Mouse (Mus musculus): Measurements from ENCODE around the gene Cyp2d34.

Gene Cyp2d34

GRCm38 (mm10) chr15:82620531-82621202 is at the start of gene Cyp2d34:
Gene Cyp2d34, minus strand, starts transcription at chr15:82620946.
- no peak for DNase-seq (ENCODE audit: low read depth, low spot score)

DNA sequence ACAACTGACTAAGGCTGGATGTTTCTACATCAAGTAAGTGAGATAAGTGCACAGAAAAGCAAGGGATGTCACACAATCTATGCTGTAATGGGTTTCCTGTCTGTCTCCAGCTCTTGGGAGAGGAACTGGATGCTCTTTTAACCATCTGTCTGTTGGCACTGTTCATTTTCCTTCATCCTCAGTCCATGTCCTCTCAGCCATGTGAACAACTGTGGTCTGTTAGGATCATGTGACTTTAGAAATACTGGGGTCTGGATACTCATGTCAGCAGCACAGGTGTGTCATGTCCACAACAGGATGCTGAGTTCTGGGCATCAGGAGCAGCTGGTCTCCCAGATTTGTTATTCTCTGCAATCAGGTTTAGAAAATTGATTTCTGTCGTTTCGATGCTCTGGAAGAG is 35.6 kb upstream of the Cyp2d34 start:
- no peak for DNase-seq (ENCODE audit: low read depth, low spot score)

DNA sequence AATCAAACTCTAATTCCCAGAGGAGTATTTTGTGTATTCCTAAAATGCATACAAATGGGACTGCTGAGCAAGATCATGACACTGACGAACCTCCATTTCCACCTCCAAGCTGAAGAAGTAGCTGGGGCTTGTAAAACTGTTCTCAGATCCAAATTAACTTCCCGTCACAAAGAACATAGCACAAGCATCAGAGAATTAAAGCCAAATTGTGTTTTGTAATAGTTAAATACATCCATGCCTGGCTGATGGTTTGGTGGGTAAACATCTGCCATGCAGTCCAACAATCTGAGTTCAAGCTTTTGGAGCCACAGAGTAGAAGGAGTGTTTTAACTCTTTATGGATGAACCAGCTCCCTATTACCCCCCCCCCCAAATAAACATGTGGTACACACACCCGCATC is 23.6 kb upstream of the Cyp2d34 start:
- DNase-seq (ENCODE audit: low read depth, low spot score): no peak

GRCm38 (mm10) chr15:82643771-82644170 is 23.0 kb upstream of the Cyp2d34 start:
- no peak for DNase-seq (ENCODE audit: low read depth, low spot score)

DNA sequence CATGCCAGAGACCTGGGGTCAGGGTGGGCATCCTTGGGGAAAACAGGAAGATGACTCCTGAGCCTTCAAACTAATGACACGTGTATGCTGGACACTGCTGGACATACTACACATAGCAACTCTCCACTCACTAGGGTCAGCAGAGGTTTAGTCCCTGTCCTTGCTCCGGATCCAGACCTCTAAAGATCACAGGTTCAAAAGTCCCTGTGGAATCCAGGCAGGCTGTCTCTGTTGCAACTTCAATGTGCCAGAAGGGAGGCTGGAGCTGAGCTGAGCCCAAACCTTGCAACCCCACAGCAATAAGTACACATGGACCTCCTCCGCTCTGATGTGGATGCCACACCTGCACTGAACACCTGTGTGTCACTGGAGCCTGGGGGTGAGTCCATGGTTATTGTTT is 22.0 kb upstream of the Cyp2d34 start:
- DNase-seq (ENCODE audit: low read depth, low spot score): no peak

GRCm38 (mm10) chr15:82641921-82642320 is 21.2 kb upstream of the Cyp2d34 start:
- DNase-seq (ENCODE audit: low read depth, low spot score): no peak

- DNase-seq (ENCODE audit: low read depth, low spot score): no peak
These were observed 20.6 kb upstream of the Cyp2d34 start for GRCm38 (mm10) chr15:82641390-82641789.

DNA sequence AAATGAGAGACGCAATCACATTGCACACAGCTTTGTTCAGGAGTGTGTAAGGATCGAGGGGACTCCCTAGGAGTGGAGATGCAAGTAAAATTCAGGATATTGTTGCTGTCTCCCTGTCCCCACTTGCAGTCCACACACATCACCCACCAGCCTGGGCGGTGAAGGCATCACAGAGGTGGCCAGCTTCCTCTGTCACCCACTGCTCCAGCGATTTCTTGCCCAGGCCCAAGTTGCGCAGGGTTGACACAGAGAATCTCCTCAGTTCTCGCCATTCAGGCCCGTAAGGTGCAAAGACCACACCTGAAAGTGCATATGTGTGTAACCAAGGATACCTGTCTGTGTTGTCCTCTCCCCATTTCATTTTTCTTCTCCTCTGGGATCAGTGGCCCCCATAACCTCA is 19.5 kb upstream of the Cyp2d34 start:
- DNase-seq (ENCODE audit: low read depth, low spot score): no peak

GRCm38 (mm10) chr15:82637130-82638075 is 16.7 kb upstream of the Cyp2d34 start:
- no peak for DNase-seq (ENCODE audit: low read depth, low spot score)

GRCm38 (mm10) chr15:82634976-82635375 is 14.2 kb upstream of the Cyp2d34 start:
- no peak for DNase-seq (ENCODE audit: low read depth, low spot score)

GRCm38 (mm10) chr15:82621993-82622392 is 1.2 kb upstream of the Cyp2d34 start:
- DNase-seq (ENCODE audit: low read depth, low spot score): no peak

GRCm38 (mm10) chr15:82618362-82619020 is 2.3 kb downstream of the Cyp2d34 start:
- DNase-seq (ENCODE audit: low read depth, low spot score): no peak

GRCm38 (mm10) chr15:82582621-82583020 is 38.1 kb downstream of the Cyp2d34 start:
- no peak for DNase-seq (ENCODE audit: low read depth, low spot score)

DNA sequence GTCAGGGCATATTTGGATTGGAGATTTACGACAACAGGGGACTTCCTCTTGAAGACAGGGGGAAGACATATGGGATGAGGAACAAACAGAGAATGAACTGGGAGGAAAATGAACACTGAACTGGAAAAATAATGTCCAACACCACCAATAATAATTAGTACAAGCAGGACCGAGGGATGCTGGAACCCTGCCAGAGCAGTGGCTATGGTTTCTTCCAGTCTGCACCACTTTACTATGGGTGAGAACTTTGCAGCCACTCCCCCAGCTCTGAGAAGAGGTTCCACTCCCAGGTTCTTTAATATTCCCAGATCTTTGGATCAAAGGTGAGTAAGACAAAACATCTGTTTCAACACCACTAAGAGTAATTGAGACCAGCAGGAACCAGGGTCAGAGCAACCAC is 41.7 kb downstream of the Cyp2d34 start:
- DNase-seq (ENCODE audit: low read depth, low spot score): no peak

GRCm38 (mm10) chr15:82572856-82573255 is 47.9 kb downstream of the Cyp2d34 start:
- no peak for DNase-seq (ENCODE audit: low read depth, low spot score)
